Mouse (Mus musculus): Measurements from ENCODE around the gene Gzmk. TPM values are rescaled to one million over a fixed set of nuclear protein-coding genes. Genes with fewer than 3 reads are reported as not detected.
"Not testable (repeated sequence)": the region's sequence is repeated elsewhere in the genome, so short reads cannot be mapped to it uniquely, and the experiment has no call there.

The Gzmk gene
- polyA plus RNA-seq (2015; fragmentation: Nextera tagmentation; extraction: Ambion mirVana): not detected in 2 replicates

- H3K36me3 ChIP-seq: no peaks in the 10 kb centered on the region
- H3K27me3 ChIP-seq (replicated peaks): no peaks in the 10 kb centered on the region
- no peak within 1 kb of the TSS for H3K27ac ChIP-seq
- no peak within 1 kb of the TSS for H3K4me2 ChIP-seq (replicated peaks)
- H3K9me3 ChIP-seq: no peaks in the 10 kb centered on the region
- WGBS: 49% methylated on average over 7 of the region's 7 CpGs
- no peak within 1 kb of the TSS for H3K9ac ChIP-seq
- no peak within 1 kb of the TSS for H3K4me3 ChIP-seq (replicated peaks)
- no peak for ATAC-seq
- H3K4me1 ChIP-seq (replicated peaks): peaks cover 5% of the 10 kb centered on the region; the same call in 1 of the 2 replicates
These were observed at the start of gene Gzmk for GRCm38 (mm10) chr13:113225811-113226210. Gene Gzmk (minus strand): TSS chr13:113225908.

GRCm38 (mm10) chr13:113271189-113271588 is 45.5 kb upstream of the Gzmk start:
- 94% methylated on average over 8 of the region's 8 CpGs for WGBS
- no peak overlapping the region for H3K9ac ChIP-seq
- H3K4me3 ChIP-seq (replicated peaks): no peak overlapping the region
- no peak overlapping the region for H3K4me2 ChIP-seq (replicated peaks)
- no peaks in the 10 kb centered on the region for H3K9me3 ChIP-seq
- H3K27ac ChIP-seq: no peak overlapping the region
- no peak for ATAC-seq
- H3K36me3 ChIP-seq: no peaks in the 10 kb centered on the region
- no peaks in the 10 kb centered on the region for H3K4me1 ChIP-seq (replicated peaks)
- no peaks in the 10 kb centered on the region for H3K27me3 ChIP-seq (replicated peaks)

- H3K4me2 ChIP-seq (replicated peaks): no peak overlapping the region
- H3K27ac ChIP-seq: no peak overlapping the region
- WGBS: 59% methylated on average over 18 of the region's 18 CpGs
- H3K27me3 ChIP-seq (replicated peaks): no peaks in the 10 kb centered on the region
- no peak overlapping the region for H3K9ac ChIP-seq
- peak; percentile 84 for ATAC-seq
- no peak overlapping the region for H3K4me3 ChIP-seq (replicated peaks)
- H3K9me3 ChIP-seq: no peaks in the 10 kb centered on the region
- H3K4me1 ChIP-seq (replicated peaks): no peaks in the 10 kb centered on the region
- no peaks in the 10 kb centered on the region for H3K36me3 ChIP-seq
These were observed 44.4 kb upstream of the Gzmk start for GRCm38 (mm10) chr13:113269777-113270776.

- H3K9ac ChIP-seq: no peak overlapping the region
- no peak overlapping the region for H3K4me2 ChIP-seq (replicated peaks)
- H3K36me3 ChIP-seq: no peaks in the 10 kb centered on the region
- H3K4me1 ChIP-seq (replicated peaks): no peaks in the 10 kb centered on the region
- 0 out of 2 replicates have a peak, but pooled peaks cover 3% of the 10 kb centered on the region for H3K27me3 ChIP-seq (replicated peaks)
- ATAC-seq: no peak
- H3K27ac ChIP-seq: no peak overlapping the region
- H3K9me3 ChIP-seq: no peaks in the 10 kb centered on the region
- no peak overlapping the region for H3K4me3 ChIP-seq (replicated peaks)
- WGBS: 73% methylated on average over 3 of the region's 3 CpGs
These were observed 41.5 kb upstream of the Gzmk start for GRCm38 (mm10) chr13:113267204-113267603.

- no peaks in the 10 kb centered on the region for H3K4me1 ChIP-seq (replicated peaks)
- no peak overlapping the region for H3K27ac ChIP-seq
- H3K4me2 ChIP-seq (replicated peaks): peak overlapping the region; percentile 23; the same call in 1 of the 2 replicates
- 0 out of 2 replicates have a peak, but pooled peaks cover 3% of the 10 kb centered on the region for H3K27me3 ChIP-seq (replicated peaks)
- 31% methylated on average over 9 of the region's 9 CpGs for WGBS
- no peak overlapping the region; the same call in 1 of the 2 replicates for H3K4me3 ChIP-seq (replicated peaks)
- no peaks in the 10 kb centered on the region for H3K36me3 ChIP-seq
- no peak overlapping the region for H3K9ac ChIP-seq
- peak; percentile 60; the same call in 1 of the 2 replicates for ATAC-seq
- H3K9me3 ChIP-seq: no peaks in the 10 kb centered on the region
These were observed 40.8 kb upstream of the Gzmk start for GRCm38 (mm10) chr13:113266495-113266951.

GRCm38 (mm10) chr13:113265257-113265656 is 39.5 kb upstream of the Gzmk start:
- Histone ChIP-seq H3K36me3 (no peaks in the 10 kb centered on the region), H3K27ac (no peak overlapping the region), H3K9me3 (no peaks in the 10 kb centered on the region), H3K4me2 (replicated peaks) (no peak overlapping the region), H3K4me1 (replicated peaks) (no peaks in the 10 kb centered on the region), H3K4me3 (replicated peaks) (no peak overlapping the region), H3K9ac (no peak overlapping the region), H3K27me3 (replicated peaks) (0 out of 2 replicates have a peak, but pooled peaks cover 3% of the 10 kb centered on the region)
- ATAC-seq: no peak
- WGBS: 27% methylated on average over 13 of the region's 13 CpGs

GRCm38 (mm10) chr13:113262822-113263221 is 37.1 kb upstream of the Gzmk start:
- Histone ChIP-seq H3K9me3 (no peaks in the 10 kb centered on the region), H3K4me1 (replicated peaks) (no peaks in the 10 kb centered on the region), H3K4me3 (replicated peaks) (no peak overlapping the region), H3K9ac (no peak overlapping the region), H3K27ac (no peak overlapping the region), H3K27me3 (replicated peaks) (0 out of 2 replicates have a peak, but pooled peaks cover 3% of the 10 kb centered on the region), H3K36me3 (no peaks in the 10 kb centered on the region), H3K4me2 (replicated peaks) (no peak overlapping the region)
- no peak for ATAC-seq
- 62% methylated on average over 12 of the region's 12 CpGs for WGBS

GRCm38 (mm10) chr13:113259237-113259636 is 33.5 kb upstream of the Gzmk start:
- no peak for ATAC-seq
- no peak overlapping the region for H3K27ac ChIP-seq
- 0 out of 2 replicates have a peak, but pooled peaks cover 3% of the 10 kb centered on the region for H3K27me3 ChIP-seq (replicated peaks)
- no peak overlapping the region for H3K4me2 ChIP-seq (replicated peaks)
- 91% methylated on average over 5 of the region's 5 CpGs for WGBS
- no peak overlapping the region for H3K9ac ChIP-seq
- H3K4me3 ChIP-seq (replicated peaks): no peak overlapping the region
- no peaks in the 10 kb centered on the region for H3K9me3 ChIP-seq
- no peaks in the 10 kb centered on the region for H3K36me3 ChIP-seq
- no peaks in the 10 kb centered on the region for H3K4me1 ChIP-seq (replicated peaks)

- 41% methylated on average over 5 of the region's 5 CpGs for WGBS
- H3K27ac ChIP-seq: no peak overlapping the region
- no peaks in the 10 kb centered on the region for H3K4me1 ChIP-seq (replicated peaks)
- no peaks in the 10 kb centered on the region for H3K27me3 ChIP-seq (replicated peaks)
- H3K36me3 ChIP-seq: no peaks in the 10 kb centered on the region
- no peak overlapping the region for H3K9ac ChIP-seq
- H3K4me3 ChIP-seq (replicated peaks): no peak overlapping the region
- no peaks in the 10 kb centered on the region for H3K9me3 ChIP-seq
- H3K4me2 ChIP-seq (replicated peaks): no peak overlapping the region
- no peak for ATAC-seq
These were observed 31.5 kb upstream of the Gzmk start for GRCm38 (mm10) chr13:113257190-113257589.

- H3K9me3 ChIP-seq: no peaks in the 10 kb centered on the region
- WGBS: 93% methylated on average over 2 of the region's 2 CpGs
- no peak overlapping the region for H3K27ac ChIP-seq
- H3K27me3 ChIP-seq (replicated peaks): no peaks in the 10 kb centered on the region
- H3K4me3 ChIP-seq (replicated peaks): no peak overlapping the region
- no peak overlapping the region for H3K9ac ChIP-seq
- no peak overlapping the region for H3K4me2 ChIP-seq (replicated peaks)
- no peaks in the 10 kb centered on the region for H3K36me3 ChIP-seq
- no peaks in the 10 kb centered on the region for H3K4me1 ChIP-seq (replicated peaks)
- no peak for ATAC-seq
These were observed 31.1 kb upstream of the Gzmk start for GRCm38 (mm10) chr13:113256766-113257165.

- not testable (repeated sequence) for H3K27ac ChIP-seq; H3K9ac ChIP-seq; H3K4me1 ChIP-seq (replicated peaks); H3K27me3 ChIP-seq (replicated peaks); H3K9me3 ChIP-seq; H3K4me2 ChIP-seq (replicated peaks); ATAC-seq; H3K36me3 ChIP-seq; H3K4me3 ChIP-seq (replicated peaks)
- WGBS: 78% methylated on average over 7 of the region's 7 CpGs
These were observed 26.9 kb upstream of the Gzmk start for GRCm38 (mm10) chr13:113252580-113252979.

- no peak overlapping the region for H3K9ac ChIP-seq
- no peaks in the 10 kb centered on the region for H3K4me1 ChIP-seq (replicated peaks)
- H3K9me3 ChIP-seq: no peaks in the 10 kb centered on the region
- no peak overlapping the region for H3K27ac ChIP-seq
- 74% methylated on average over 8 of the region's 8 CpGs for WGBS
- no peak overlapping the region for H3K4me3 ChIP-seq (replicated peaks)
- no peak overlapping the region for H3K4me2 ChIP-seq (replicated peaks)
- H3K36me3 ChIP-seq: no peaks in the 10 kb centered on the region
- H3K27me3 ChIP-seq (replicated peaks): no peaks in the 10 kb centered on the region
- no peak for ATAC-seq
These were observed 19.3 kb upstream of the Gzmk start for GRCm38 (mm10) chr13:113245025-113245424.
